Mouse (Mus musculus): ENCODE results near the gene Unc5c.

Gene Unc5c

DNA sequence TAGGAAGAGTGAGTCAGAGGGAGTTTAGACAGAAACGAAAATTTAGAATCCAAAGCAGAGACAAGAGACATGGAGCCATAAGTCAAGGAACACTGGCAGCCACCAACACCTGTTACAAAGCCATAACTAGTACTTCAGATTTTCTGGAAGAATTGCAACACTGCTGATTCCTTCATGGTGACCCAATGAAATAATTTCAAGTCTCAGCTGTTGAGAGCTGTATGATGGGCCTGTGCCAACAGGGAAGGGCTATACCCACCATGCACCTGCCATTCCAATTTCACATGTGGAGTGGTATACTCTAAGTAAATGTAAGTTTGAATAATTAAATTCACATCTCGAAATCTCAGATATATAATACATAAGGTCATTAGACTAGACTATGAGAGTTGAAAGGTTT, 259.5 kb downstream of the Unc5c start:
- no peak for DNase-seq

DNA sequence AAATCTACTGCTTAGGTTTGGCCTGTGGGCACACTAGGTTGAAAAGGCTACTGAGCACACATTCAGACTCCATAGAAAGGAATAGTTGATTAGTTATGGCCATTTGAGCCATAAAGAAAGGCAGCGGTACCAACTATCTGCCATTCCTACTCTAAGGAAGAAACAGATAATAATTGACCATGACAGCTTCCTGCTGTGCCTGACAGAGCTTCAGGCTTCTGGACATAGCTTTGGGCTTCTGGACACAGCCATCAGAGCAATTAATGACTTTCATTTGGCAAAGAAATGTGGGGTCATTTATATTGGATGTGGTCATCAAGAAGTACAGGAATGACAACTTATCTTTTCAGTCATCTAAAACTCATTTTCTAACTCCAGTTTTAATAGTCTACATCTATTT, 260.4 kb downstream of the Unc5c start:
- DNase-seq, result no peak

- no peak for DNase-seq
Observed at GRCm38 (mm10) chr3:141733844-141734243, 268.8 kb downstream of the Unc5c start.

DNA sequence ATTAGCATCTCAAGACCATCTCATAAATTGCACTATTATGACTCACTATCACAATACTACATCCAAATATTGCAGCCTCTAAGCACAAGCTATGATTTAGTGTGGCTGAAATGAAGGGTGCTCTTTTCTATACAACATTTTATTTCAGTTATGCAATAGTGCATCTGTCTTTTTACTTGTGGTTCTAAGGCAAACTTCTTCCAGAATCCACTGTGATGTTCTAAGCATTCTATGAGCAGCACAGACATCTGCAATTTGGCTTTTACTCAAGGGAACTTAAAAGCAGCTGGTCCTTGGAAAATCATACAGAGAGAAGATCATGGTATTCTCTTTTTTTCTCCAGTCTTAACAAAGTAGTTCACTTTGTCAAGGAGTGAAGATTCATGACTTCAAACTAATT, 270.3 kb downstream of the Unc5c start:
- no peak for DNase-seq

DNA sequence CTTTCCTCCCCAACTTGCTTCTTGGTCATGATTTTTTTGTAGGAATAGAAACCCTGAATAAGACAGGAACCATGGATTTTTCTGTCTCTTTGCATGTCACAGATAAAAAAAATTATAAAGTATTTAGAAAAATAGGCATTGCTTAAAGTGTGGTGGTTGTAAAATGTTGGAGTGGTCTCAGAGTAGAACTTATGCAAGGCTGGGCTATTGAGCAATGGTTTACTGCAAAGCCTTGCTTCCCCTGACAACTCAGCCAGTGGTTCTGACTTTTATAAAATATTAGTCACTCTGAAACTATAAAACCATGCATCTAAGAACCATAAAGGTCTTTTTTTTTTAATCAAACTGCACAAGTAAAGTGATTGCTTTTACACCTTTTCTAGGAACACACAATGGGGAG, 280.3 kb downstream of the Unc5c start:
- no peak for DNase-seq

- no peak for DNase-seq
Observed at GRCm38 (mm10) chr3:141748694-141749381, 283.8 kb downstream of the Unc5c start.

- no peak for DNase-seq
Observed at GRCm38 (mm10) chr3:141752172-141752571, 287.2 kb downstream of the Unc5c start.

- no peak for DNase-seq
Observed at GRCm38 (mm10) chr3:141757259-141757658, 292.2 kb downstream of the Unc5c start.

- DNase-seq, result no peak
Observed at GRCm38 (mm10) chr3:141778411-141778919, 313.4 kb downstream of the Unc5c start.

- no peak for DNase-seq
Observed at GRCm38 (mm10) chr3:141779186-141779585, 314.2 kb downstream of the Unc5c start.

GRCm38 (mm10) chr3:141782553-141782952, 317.5 kb downstream of the Unc5c start:
- DNase-seq, result no peak

DNA sequence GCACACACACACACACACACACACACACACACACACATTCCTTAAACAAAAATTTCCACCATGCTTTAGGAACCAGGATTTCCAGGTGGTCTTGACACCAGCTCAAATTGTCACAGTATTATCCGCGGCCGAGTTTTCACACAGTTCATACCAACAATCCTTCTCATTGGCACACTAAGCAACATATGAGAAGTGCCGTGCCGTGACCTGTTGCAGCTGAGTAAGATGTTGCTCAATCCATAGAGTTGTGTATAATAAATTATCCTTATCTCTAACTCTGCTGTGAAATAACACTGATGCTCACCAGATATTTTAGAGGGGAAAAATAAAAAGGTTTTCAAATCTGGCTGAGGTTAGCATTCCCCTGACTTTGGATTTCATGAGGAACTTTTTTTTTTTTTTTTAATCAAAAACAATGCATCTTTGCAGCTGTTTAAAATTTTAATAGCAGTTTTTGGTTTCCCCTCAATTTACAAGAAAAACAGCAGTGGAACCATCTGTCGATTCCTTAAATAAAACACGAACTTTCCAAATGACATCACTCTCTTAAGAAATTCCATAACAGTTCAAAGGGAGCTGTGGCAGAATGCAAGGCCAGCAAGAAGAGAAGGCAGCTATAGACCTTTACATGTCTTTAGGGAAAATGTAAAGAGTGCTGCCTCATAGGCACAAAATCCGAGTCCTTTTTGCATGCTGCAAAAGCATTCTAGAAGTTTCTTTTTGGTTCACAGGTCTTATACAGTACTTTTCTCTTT, 326.2 kb downstream of the Unc5c start:
- DNase-seq, result no peak

DNA sequence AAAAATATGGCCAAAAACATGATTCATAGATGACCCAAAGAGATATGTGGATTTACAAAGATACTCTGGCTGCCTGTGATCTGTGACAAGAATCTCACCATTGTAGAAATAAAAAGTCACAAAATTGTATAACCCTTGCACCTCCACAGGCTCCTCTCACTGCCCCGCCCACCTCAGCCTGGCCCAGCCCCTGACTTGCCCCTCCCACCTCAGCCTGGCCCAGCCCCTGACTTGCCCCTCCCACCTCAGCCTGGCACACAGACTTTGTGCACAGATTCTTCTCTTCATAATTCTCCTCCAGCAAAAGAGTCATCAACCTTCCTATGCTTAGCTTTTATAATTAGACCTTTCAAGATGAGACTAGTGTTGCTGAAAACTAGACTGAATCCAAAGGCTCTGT, 327.1 kb downstream of the Unc5c start:
- no peak for DNase-seq

- no peak for DNase-seq
Observed at GRCm38 (mm10) chr3:141793755-141794154, 328.7 kb downstream of the Unc5c start.

DNA sequence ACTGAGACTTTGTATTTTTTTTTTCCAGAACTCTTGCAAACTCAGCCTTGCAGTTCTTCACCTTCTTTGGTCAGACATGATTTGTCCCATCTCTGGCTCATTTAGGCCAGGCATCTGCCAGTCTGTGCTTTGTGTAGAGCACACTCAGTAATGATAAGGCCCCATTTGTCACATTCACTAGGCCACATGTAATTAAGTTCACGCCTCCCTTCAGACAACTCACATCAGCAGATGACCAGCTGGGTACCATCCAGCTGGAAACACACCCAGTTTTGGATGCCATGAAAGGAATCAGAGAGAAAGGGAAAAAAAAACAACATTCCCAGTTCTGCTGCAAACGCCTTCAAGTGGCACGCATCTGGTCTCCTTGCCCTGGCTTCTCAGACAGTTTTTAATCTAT, 329.4 kb downstream of the Unc5c start:
- DNase-seq, result no peak

- no peak for DNase-seq
Observed at GRCm38 (mm10) chr3:141797372-141797771, 332.4 kb downstream of the Unc5c start.

DNA sequence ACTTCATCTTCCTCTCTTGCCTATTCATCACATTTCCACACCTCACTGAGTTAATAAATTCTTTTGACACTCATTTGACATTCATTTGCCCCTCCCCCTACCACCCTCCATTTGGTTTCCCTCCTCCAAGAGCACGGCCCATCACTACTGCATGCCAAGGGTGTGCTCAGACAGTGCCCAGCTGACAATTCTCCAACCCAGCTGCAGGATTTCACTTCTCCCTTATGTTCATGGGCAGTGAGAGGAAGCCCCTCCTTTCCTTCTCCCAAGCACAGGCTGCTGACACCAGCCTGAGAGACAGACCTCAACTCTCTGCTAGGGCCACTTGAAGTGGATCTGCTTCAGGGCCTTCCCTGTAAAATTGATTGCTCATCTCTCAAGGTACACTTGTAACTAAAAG, 332.8 kb downstream of the Unc5c start:
- DNase-seq, result no peak

- DNase-seq, result no peak
Observed at GRCm38 (mm10) chr3:141804133-141804532, 339.1 kb downstream of the Unc5c start.

GRCm38 (mm10) chr3:141809581-141809980, 344.6 kb downstream of the Unc5c start:
- DNase-seq, result peak; percentile 50

GRCm38 (mm10) chr3:141810944-141811343, 345.9 kb downstream of the Unc5c start:
- DNase-seq, result peak; percentile 44

DNA sequence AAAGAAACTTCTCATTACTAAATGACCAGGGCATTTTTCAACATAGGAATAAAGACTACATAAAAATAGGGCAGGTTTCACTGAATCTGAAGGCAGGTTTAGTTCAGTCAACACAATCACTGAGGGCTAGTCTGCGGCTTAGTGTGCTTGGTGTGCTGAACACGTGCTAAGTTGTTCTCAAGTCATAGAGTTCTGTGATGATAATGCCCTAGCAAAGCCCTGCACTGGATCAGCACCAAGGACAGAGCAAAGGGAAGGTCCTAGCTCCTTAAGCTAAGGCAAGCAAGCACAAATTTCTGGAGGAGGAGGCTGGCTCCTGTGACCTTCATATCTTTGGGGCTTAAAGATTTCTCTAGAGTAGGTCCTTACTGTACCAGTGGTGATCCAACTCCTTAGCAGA, 346.3 kb downstream of the Unc5c start:
- DNase-seq, result no peak

DNA sequence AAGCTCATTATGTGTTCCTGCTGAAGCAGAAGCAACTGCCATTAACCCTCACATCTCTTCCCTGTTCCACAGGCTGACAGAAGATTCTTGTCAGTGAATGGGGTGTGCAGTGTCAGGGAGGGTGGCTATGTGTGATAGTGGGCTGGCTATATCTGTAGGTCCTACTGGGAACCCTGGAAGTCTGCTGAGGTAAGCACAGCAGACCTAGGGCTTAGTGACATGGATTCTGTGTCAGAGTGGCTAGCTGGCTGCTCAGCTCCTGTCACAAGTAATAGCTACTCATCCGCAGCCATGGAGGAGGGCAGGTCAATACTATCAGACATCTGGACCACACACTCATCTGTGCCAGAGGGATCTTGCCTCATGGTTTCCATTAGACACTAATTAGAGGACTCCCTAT, 349.8 kb downstream of the Unc5c start:
- no peak for DNase-seq

DNA sequence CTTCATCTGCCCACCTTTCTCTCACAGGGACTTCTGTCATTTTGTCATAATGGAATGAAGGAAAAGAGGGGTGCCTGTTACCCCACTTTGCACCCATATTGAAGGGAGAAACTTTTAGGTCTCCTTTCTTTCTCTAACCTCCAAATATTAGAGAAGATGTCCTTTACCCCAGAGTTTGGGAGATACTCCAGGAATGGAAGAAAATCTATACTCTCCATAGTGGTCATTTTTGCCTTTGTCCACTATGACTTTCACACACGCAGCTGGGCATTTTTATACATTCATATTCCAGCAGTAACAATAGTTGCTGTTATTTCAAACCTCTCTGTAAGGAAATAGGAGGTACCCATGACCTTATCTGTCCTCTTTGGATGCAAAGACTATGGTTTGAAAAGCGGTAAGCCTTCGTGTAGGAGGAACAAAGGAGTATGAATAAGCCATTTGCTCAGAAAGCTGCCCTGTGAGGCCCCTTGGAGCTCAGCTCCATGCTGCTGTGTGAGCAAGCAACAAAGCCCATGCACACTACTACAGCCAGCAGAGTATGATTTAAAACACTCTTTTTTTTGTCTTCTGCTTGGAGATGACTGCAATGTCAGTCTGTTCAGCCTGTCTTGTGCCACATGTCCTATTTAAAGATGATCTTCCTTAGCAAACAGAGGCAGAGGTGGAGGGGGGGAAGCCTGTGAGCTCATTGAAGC, 353.7 kb downstream of the Unc5c start:
- DNase-seq, result no peak
